Mouse (Mus musculus) adrenal gland (tissue): Measurements from ENCODE around the gene Ocrl.

ENCODE experiments used
- intact Hi-C: fragments of 180-260 bp; cut with DNase I; formaldehyde crosslinking; loops from one replicate; pipeline ENCODE4 v1.15.1; 2025

Gene Ocrl

DNA sequence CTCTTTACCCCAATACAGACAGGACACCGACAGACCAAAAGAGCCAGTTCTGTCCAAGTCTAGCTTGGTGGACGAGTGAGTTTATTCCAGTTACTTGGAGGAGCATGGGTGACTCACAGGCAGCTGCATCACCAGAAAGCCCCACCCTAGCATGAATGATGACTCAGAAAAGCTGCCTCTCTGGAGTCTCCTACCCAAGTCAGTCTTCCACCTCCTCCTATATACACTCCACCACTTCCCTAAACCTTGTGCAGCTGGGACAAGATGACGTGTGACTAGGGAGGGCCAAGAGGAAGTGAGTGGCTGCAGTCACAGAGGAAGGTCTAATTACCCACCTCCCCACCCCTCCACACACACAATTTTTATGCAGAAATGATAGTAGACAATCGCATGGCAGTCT lies 64.4 kb downstream of the Ocrl start:
- intact Hi-C loops = no loop called here

DNA sequence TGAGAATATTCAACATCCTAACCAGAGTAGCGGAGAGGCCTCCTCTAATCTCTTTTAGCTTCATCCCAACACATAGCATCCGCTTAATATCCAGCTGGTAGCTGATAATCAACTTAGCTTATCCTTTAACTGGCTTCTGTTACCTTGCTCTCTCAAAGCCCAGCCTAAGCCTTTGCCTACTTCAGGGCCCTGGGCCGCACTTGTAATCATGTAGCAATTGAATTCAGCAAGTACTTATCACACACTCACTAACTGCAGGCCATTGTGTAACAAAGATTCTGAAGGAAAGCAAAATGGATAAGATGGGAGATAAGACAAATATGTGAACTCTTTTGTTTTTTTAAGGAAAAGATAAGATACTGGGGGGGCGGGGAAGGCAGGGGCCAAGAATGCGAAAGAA lies 64.9 kb downstream of the Ocrl start:
- intact Hi-C loops = no loop called here

DNA sequence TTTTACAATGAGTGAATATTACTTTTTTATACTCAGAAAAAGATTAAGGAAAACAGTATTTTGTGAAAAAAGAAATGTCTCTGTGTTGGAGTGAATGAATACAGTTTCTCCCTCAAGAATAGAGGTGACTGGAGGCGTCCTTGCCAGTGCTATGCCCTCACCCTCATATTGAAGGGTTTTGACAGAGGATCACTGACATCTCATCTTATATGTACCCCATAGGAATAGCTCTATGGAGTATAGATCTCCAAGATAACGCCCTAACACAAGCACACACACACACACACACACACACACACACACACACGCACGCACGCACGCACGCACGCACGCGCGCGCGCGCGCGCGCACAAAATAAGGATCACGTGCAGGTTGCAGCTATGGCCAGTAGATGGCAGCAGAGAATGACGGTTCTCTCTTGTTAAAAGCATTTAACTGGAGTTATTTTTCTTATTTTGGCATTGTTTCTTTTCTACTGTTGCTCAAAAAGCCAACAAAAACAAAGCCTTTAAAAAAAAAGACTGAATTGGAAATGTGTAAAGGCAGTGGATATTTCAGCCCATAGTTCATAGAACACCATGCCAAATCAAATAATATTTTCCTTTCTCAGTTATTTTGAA lies 72.9 kb downstream of the Ocrl start:
- intact Hi-C loops = loop anchor here (10.0 kb wide), 1 partner anchor 430 kb away; no protein-coding TSS in a partner anchor

DNA sequence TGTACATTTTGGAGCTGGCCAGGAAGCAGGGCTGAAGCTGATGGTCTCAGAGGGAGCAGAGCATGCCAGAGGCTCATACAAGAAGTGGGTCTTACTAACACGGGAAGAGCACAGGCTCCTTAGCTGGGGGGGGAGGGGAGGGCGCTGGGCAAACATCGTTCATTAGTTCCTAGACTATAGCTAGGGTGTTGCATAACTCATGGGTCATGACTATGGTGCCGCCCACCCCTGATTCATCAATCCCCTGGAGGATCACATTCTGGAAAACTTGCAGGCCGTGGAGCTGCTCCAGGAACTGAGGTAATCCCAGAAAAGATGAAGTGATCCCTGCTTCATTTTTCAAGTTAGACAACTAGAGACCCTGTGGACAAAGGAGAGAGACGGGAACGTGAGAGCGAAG lies 75.8 kb downstream of the Ocrl start:
- intact Hi-C loops = loop anchor here (10.0 kb wide), 1 partner anchor 427 kb away; no protein-coding TSS in a partner anchor

DNA sequence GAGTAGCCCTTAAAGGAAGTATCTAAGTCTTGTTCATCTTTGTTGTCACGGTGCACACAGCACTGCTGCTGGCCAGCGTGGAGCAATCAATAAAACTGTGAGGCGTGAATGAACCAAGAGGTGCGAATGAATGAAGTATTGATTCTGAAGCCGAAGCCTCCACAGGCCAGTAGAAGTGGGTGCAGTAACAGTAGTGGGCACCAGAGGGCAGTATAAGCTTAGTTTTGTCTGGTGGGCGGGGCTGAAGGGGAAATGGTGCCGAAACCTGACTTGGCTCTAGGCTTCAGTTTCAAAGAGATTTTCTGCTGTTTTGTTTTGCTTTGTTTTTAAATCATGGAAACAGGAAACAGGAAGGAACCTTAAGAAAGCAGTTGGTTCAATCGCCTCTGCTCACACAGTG lies 80.4 kb downstream of the Ocrl start:
- intact Hi-C loops = loop anchor here (5.0 to 10.0 kb wide), 2 partner anchors 62 to 390 kb away; no protein-coding TSS in a partner anchor

DNA sequence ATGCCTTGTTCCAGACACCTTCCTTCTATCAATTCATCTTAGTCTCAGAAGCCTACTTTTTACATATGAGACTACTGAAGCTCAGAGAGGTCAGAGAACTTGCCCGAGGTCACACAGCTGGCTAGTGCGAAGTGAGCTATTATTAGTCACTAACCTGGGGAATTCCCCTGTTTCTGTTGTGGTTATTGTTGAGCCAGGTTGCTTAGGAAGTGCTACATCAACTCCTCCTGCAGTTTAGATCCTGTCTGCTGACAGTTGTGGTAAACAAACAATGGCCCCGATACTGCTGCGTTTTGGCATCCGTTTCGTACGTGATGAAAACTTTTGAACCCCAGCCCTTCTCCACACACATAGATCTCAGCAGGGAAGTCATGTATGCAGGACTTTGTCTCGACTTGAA lies 86.2 kb downstream of the Ocrl start:
- intact Hi-C loops = loop anchor here (10.0 kb wide), 1 partner anchor 56 kb away; no protein-coding TSS in a partner anchor

DNA sequence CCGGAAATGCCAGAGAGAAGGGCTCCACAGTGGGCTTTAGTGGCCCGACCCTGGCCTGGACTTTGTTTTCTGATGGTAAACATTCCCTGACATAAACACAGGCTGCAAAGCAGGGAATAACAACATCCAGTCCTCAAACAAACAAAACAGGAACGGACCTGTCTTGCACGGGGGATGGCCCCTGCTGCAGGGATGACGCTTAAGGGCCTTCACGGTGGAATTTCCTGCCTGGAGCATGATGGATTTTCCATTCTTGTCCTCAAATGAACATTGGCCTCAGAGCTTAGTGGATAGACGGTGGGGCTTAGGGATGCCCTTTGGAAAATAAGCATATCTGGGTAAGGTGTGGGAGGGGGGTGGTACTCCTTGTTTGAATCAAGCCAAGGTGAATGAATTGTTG lies 89.0 kb downstream of the Ocrl start:
- intact Hi-C loops = no loop called here

DNA sequence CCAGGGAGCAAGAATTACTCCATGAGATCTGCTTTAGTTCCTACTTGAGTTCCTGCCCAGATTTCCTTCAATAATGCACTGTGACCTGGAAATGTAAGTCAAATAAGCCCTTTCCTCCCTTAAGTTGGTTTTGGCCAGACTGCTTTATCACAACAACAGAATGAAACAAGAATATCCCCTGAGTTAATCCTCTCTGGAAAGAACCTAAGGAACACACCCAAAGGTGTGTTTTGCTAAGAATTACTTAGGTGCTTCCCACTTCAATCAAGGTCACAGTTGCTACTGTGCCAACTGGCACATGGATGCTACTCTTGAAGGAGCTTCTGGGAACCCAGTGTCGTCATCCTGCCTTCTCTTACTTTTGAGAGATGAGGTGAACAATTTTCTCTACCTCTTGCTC lies 92.6 kb downstream of the Ocrl start:
- intact Hi-C loops = no loop called here

DNA sequence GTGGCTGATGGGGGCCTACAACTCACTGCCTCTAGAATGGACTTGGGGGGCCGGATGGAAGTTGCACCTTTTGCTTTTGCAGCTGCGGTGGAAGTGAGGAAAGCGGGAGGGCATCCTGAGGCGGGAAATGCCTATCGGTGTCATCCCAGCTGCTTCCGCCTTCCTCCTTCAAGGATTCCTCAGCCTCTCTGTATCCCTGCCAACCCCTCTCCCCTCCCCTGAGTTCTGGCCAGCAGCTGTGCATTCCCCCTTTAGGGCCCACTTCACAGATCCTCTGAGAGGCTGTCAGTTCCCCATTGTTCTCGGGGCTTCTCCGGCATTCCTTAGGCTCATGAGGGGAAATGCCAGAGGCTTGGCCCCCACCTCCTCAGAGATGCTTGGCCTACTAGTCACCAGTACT lies 93.9 kb downstream of the Ocrl start:
- intact Hi-C loops = no loop called here

DNA sequence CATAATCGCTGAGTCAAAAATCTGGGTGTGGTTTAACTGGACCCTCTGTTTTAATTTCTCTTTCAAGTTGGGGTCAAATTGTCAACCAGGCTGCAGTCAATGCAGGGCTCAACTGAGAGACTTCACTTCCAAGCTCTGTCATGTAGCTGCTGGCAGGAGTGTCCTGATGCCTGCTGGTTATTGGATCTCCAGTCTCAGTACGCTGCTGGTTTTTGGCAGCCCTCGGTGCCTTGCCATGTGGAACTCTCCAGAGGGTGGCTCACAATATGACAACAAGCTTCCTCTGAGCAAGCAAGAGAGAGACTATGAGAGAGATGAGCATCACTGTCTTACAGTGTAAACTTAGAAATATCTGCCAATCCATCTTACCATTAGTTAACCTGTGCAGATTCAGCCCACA lies 99.5 kb downstream of the Ocrl start:
- intact Hi-C loops = no loop called here
